Comparison of ENCODE assay signal across 8 mouse cellular contexts in the genomic region with DNA sequence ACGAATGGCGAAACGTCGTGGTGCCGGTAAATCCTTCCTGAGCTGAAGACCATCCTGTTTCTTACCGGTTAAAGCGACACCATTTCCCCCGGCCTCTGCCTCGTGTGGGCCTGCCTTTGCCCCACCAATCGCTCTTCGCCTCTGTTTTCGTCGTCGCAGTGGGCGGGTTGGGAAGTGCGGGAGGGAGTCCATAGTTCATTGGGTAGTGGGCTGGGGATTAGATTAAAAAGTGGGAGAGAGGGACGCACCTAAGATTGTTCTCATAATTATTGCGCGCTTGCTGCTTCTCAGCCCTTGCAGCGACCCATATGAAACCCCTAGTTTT. TPM values are rescaled to one million over a fixed set of nuclear protein-coding genes. Genes with fewer than 3 reads are reported as not detected.
DNase-seq lines count a peak whose midpoint lies in the region; ATAC-seq and TF ChIP-seq lines count a peak whose summit lies in the region.

No protein-coding gene starts in this region.

- H3K9ac ChIP-seq in ES-Bruce4 (ENCODE audit: low read depth, poor library complexity, severe bottlenecking) = peak overlapping the region; percentile 72
- H3K9ac ChIP-seq in heart, embryonic 14.5 days (ENCODE audit: low read length) = peak overlapping the region; percentile 80
- H3K9ac ChIP-seq in lung, embryonic 14.5 days = peak overlapping the region; percentile 66

- peak; percentile 70 for DNase-seq in kidney, postnatal 10 days
- DNase-seq in lung, embryonic 14.5 days = peak; percentile 68
- DNase-seq in adipocyte (ENCODE audit: low spot score) = no peak

- TF ChIP-seq EP300 in ES-Bruce4 (IDR thresholded peaks at IDR 0.05; ENCODE audit: insufficient read depth, low read depth, low read length) = no peak

- TF ChIP-seq POLR2A in ES-Bruce4 (IDR thresholded peaks at IDR 0.05; ENCODE audit: insufficient read depth, low read length) = no peak
- TF ChIP-seq POLR2A in olfactory bulb, adult 2 months (IDR thresholded peaks at IDR 0.05; ENCODE audit: insufficient read depth, low read depth, low read length) = no peak

- no peaks in the 10 kb centered on the region; the same call in none of the 2 replicates for H3K36me3 ChIP-seq in ES-Bruce4 (ENCODE audit: control insufficient read depth, insufficient read depth, low read length, poor library complexity, severe bottlenecking)
- peaks cover 6% of the 10 kb centered on the region; the same call in 1 of the 2 replicates for H3K36me3 ChIP-seq in heart, embryonic 14.5 days (ENCODE audit: control insufficient read depth, insufficient read depth, low read length)
- 0 out of 2 replicates have a peak, but pooled peaks cover 3% of the 10 kb centered on the region for H3K36me3 ChIP-seq in lung, embryonic 14.5 days (ENCODE audit: insufficient read depth)

- H3K27ac ChIP-seq in ES-Bruce4 (ENCODE audit: insufficient read depth, low read length) = peak overlapping the region; percentile 90; the same call in 1 of the 2 replicates
- peak overlapping the region; percentile 96 to 98 for H3K27ac ChIP-seq in heart, embryonic 14.5 days (replicated peaks in 1 of 2; ENCODE audit: control insufficient read depth in 1 of 2, insufficient read depth in 1 of 2, low read depth in 2 of 2, low read length in 2 of 2)
- peak overlapping the region; percentile 93 for H3K27ac ChIP-seq in lung, embryonic 14.5 days (ENCODE audit: low read depth)
- H3K27ac ChIP-seq in olfactory bulb, adult 2 months (ENCODE audit: insufficient read depth, low read depth, low read length) = peak overlapping the region; percentile 98

- ATAC-seq in activated CD4-positive, CD25-positive, alpha-beta regulatory T cell, adult 4 months = peak; percentile 9
- peak; percentile 30; the same call in 1 of the 2 replicates for ATAC-seq in erythroid progenitor cell, adult 5-6 weeks (replicated peaks; ENCODE audit: low FRiP score, poor library complexity, severe bottlenecking)
- ATAC-seq in heart, embryonic 14.5 days (ENCODE audit: insufficient number of reproducible peaks, insufficient read depth, low FRiP score, low read depth) = peak; percentile 41
- peak; percentile 46 for ATAC-seq in lung, embryonic 14.5 days (ENCODE audit: insufficient read depth)

- no peaks in the 10 kb centered on the region for H3K4me1 ChIP-seq in ES-Bruce4 (ENCODE audit: control insufficient read depth, insufficient read depth, low read length)
- H3K4me1 ChIP-seq in heart, embryonic 14.5 days (ENCODE audit: control insufficient read depth in 2 of 2, insufficient read depth in 2 of 2, low read length in 2 of 2) = no peaks in the 10 kb centered on the region
- H3K4me1 ChIP-seq in lung, embryonic 14.5 days (ENCODE audit: insufficient read depth) = no peaks in the 10 kb centered on the region
- no peaks in the 10 kb centered on the region for H3K4me1 ChIP-seq in olfactory bulb, adult 2 months (ENCODE audit: control insufficient read depth, insufficient read depth, low read length)

- 17% methylated on average over 20 of the region's 20 CpGs for WGBS in heart, embryonic 14.5 days
- 9% methylated on average over 20 of the region's 20 CpGs for WGBS in lung, embryonic 14.5 days
- 21% methylated on average over 20 of the region's 20 CpGs for WGBS in olfactory bulb, adult 2 months

- peak overlapping the region; percentile 98 for H3K4me3 ChIP-seq in ES-Bruce4 (ENCODE audit: low read depth, low read length)
- peak overlapping the region; percentile 58 to 75 for H3K4me3 ChIP-seq in heart, embryonic 14.5 days (ENCODE audit: control insufficient read depth in 1 of 2, insufficient read depth in 1 of 2, low read depth in 1 of 2, low read length in 2 of 2)
- peak overlapping the region; percentile 53 for H3K4me3 ChIP-seq in lung, embryonic 14.5 days (ENCODE audit: low read depth, low read length)
- peak overlapping the region; percentile 91 for H3K4me3 ChIP-seq in olfactory bulb, adult 2 months (ENCODE audit: insufficient read depth, low read depth, low read length)

- H3K27me3 ChIP-seq in ES-Bruce4 (ENCODE audit: control insufficient read depth, insufficient read depth, low read length, poor library complexity, severe bottlenecking) = no peaks in the 10 kb centered on the region
- H3K27me3 ChIP-seq in heart, embryonic 14.5 days (ENCODE audit: control insufficient read depth, insufficient read depth, low read length) = no peaks in the 10 kb centered on the region
- H3K27me3 ChIP-seq in lung, embryonic 14.5 days (ENCODE audit: insufficient read depth, low read length) = no peaks in the 10 kb centered on the region

- peak overlapping the region; percentile 75 for H3K4me2 ChIP-seq in heart, embryonic 14.5 days (ENCODE audit: low read length)
- H3K4me2 ChIP-seq in lung, embryonic 14.5 days = peak overlapping the region; percentile 66

- TF ChIP-seq CTCF in ES-Bruce4 (IDR thresholded peaks at IDR 0.05; ENCODE audit: low read depth, low read length) = no peak
- no peak for TF ChIP-seq CTCF in lung, embryonic 14.5 days (IDR thresholded peaks at IDR 0.05; ENCODE audit: low read depth)
- no peak for TF ChIP-seq CTCF in olfactory bulb, adult 2 months (IDR thresholded peaks at IDR 0.05; ENCODE audit: insufficient read depth, low read depth, low read length)

- H3K9me3 ChIP-seq in ES-Bruce4 (replicated peaks; ENCODE audit: control insufficient read depth, insufficient read depth, low read length, poor library complexity, severe bottlenecking) = no peaks in the 10 kb centered on the region
- H3K9me3 ChIP-seq in heart, embryonic 14.5 days (ENCODE audit: control insufficient read depth, low read length) = no peaks in the 10 kb centered on the region
- no peaks in the 10 kb centered on the region for H3K9me3 ChIP-seq in lung, embryonic 14.5 days (ENCODE audit: low read depth, low read length)

RNA-seq across cellular contexts. Expression of a gene that starts 3.1 kb away (rescaled TPM):
- polyA plus RNA-seq in ES-Bruce4 (2011; ENCODE audit: insufficient read depth, insufficient read length, low read depth, missing spikeins) = 306 and 343 TPM in 2 replicates
- 10 to 100 TPM; 45.3 to 56.5 TPM for polyA plus RNA-seq in activated CD4-positive, CD25-positive, alpha-beta regulatory T cell, adult 4 months (2017; shearing (Covaris generic))
- total RNA-seq in erythroid progenitor cell, adult 5-6 weeks (2015; ENCODE audit: low replicate concordance) = 89.0 and 101 TPM in 2 replicates
- total RNA-seq in erythroid progenitor cell, adult 5-6 weeks (2017; ENCODE audit: low replicate concordance) = 95.2 and 165 TPM in 2 replicates
- polyA plus RNA-seq in heart, embryonic 14.5 days (2014; fragmentation: Nextera tagmentation; extraction: Ambion mirVana) = 37.7 and 45.2 TPM in 2 replicates
- 65.1 and 66.5 TPM in 2 replicates for polyA plus RNA-seq in lung, embryonic 14.5 days (2014; fragmentation: Nextera tagmentation; extraction: Ambion mirVana)
- polyA plus RNA-seq in olfactory bulb, adult 2 months (2012; ENCODE audit: insufficient read depth, insufficient read length, low replicate concordance, missing spikeins) = 386 and 574 TPM in 2 replicates
